In the genomic region with DNA sequence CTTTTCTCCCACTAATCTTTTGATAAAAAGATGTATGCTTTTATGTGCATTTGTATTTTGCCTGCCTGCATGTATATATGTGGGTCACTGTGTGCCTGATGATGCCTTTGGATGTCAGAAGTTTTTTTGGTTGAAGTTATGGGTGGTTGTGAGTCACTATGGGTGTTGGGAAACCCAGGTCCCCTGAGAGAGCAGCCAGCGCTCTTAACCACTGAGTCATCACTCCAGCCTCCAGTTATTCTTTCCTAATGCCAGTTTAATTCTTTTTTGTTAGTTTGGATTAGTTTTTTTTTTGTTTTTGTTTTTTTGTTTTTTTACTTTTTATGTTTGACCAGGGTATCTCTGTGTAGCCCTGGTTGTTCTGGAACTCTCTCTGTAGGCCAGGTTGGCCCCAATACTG, we compare ENCODE assay signal across 8 mouse cellular contexts. TPM values are rescaled to one million over a fixed set of nuclear protein-coding genes. Genes with fewer than 3 reads are reported as not detected.
A peak's percentile ranks its signal among the peaks of the same experiment; 100 is the strongest.
DNase-seq lines count a peak whose midpoint lies in the region; ATAC-seq and TF ChIP-seq lines count a peak whose summit lies in the region.

No protein-coding gene starts in this region.

- H3K9me3 ChIP-seq in heart, embryonic 16.5 days (replicated peaks; ENCODE audit: control insufficient read depth, low read length), result no peaks in the 10 kb centered on the region
- H3K9me3 ChIP-seq in midbrain, embryonic 12.5 days, result no peaks in the 10 kb centered on the region

- H3K4me1 ChIP-seq in bone marrow macrophage, adult 2 months (ENCODE audit: control insufficient read depth, insufficient read depth, low read length), result peaks cover 18% of the 10 kb centered on the region
- peaks cover 10% of the 10 kb centered on the region for H3K4me1 ChIP-seq in heart, embryonic 16.5 days (ENCODE audit: control insufficient read depth, insufficient read depth, low read length)
- peaks cover 16% of the 10 kb centered on the region for H3K4me1 ChIP-seq in midbrain, embryonic 12.5 days

- TF ChIP-seq CTCF in bone marrow macrophage, adult 2 months (IDR thresholded peaks at IDR 0.05; ENCODE audit: low read depth, low read length), result no peak

- peak overlapping the region; percentile 28; the same call in 1 of the 2 replicates for H3K27ac ChIP-seq in bone marrow macrophage, adult 2 months (ENCODE audit: insufficient read depth, low read depth, low read length)
- H3K27ac ChIP-seq in heart, embryonic 16.5 days (ENCODE audit: low read length), result peak overlapping the region; percentile 67; the same call in 1 of the 2 replicates
- peak overlapping the region; percentile 68; the same call in 1 of the 2 replicates for H3K27ac ChIP-seq in midbrain, embryonic 12.5 days (replicated peaks)

- 55% methylated on average over 1 of the region's 1 CpGs for WGBS in heart, embryonic 16.5 days
- WGBS in midbrain, embryonic 12.5 days, result 81% methylated on average over 1 of the region's 1 CpGs

- H3K27me3 ChIP-seq in heart, embryonic 16.5 days (ENCODE audit: control insufficient read depth, insufficient read depth, low read length), result no peaks in the 10 kb centered on the region
- H3K27me3 ChIP-seq in midbrain, embryonic 12.5 days, result no peaks in the 10 kb centered on the region

- ATAC-seq in heart, embryonic 16.5 days (replicated peaks; ENCODE audit: extremely low read depth, insufficient read depth, low FRiP score), result no peak
- no peak for ATAC-seq in midbrain, embryonic 12.5 days (ENCODE audit: low FRiP score, low read depth)

- H3K9ac ChIP-seq in heart, embryonic 16.5 days (ENCODE audit: low read length), result 0 out of 2 replicates have a peak overlapping the region, but pooled peaks have one; percentile 9
- no peak overlapping the region for H3K9ac ChIP-seq in midbrain, embryonic 12.5 days (replicated peaks)

- DNase-seq in lung, adult 18-20 months, result peak; percentile 62 to 65
- DNase-seq in lung, postnatal 10 days, result no peak
- no peak for DNase-seq in thymus, adult 18-20 months
- no peak for DNase-seq in right cerebral cortex, postnatal 36 days (ENCODE audit: low spot score in 2 of 2)
- no peak for DNase-seq in cerebellum, postnatal 25 days

- H3K4me3 ChIP-seq in bone marrow macrophage, adult 2 months (ENCODE audit: insufficient read depth, low read length), result no peak overlapping the region
- H3K4me3 ChIP-seq in heart, embryonic 16.5 days (ENCODE audit: low read length), result no peak overlapping the region
- H3K4me3 ChIP-seq in midbrain, embryonic 12.5 days, result no peak overlapping the region

- no peak overlapping the region for H3K4me2 ChIP-seq in heart, embryonic 16.5 days (ENCODE audit: low read depth, low read length)
- H3K4me2 ChIP-seq in midbrain, embryonic 12.5 days (replicated peaks), result no peak overlapping the region

- no peaks in the 10 kb centered on the region for H3K36me3 ChIP-seq in heart, embryonic 16.5 days (ENCODE audit: control insufficient read depth, insufficient read depth)
- no peaks in the 10 kb centered on the region for H3K36me3 ChIP-seq in midbrain, embryonic 12.5 days

- TF ChIP-seq POLR2A in bone marrow macrophage, adult 2 months (IDR thresholded peaks at IDR 0.05; ENCODE audit: borderline replicate concordance, low read depth, low read length), result no peak

RNA-seq across cellular contexts. Expression of a gene that starts 5.5 kb away (rescaled TPM):
- polyA plus RNA-seq in bone marrow macrophage, adult 2 months (2012; ENCODE audit: insufficient read depth, insufficient read length, missing spikeins), result 2.9 TPM in 2 replicates
- 5.4 and 6.5 TPM in 2 replicates for polyA plus RNA-seq in heart, embryonic 16.5 days (2015; fragmentation: Nextera tagmentation; extraction: Ambion mirVana)
- 5.6 and 6.5 TPM in 2 replicates for polyA plus RNA-seq in midbrain, embryonic 12.5 days (2016; fragmentation: Nextera tagmentation; extraction: Ambion mirVana)

RNA-seq across cellular contexts. Expression of a gene that starts 59.6 kb away (rescaled TPM):
- polyA plus RNA-seq in bone marrow macrophage, adult 2 months (2012; ENCODE audit: insufficient read depth, insufficient read length, missing spikeins), result not detected in 2 replicates
- polyA plus RNA-seq in heart, embryonic 16.5 days (2015; fragmentation: Nextera tagmentation; extraction: Ambion mirVana), result 0.17 and 0.30 TPM in 2 replicates
- polyA plus RNA-seq in midbrain, embryonic 12.5 days (2016; fragmentation: Nextera tagmentation; extraction: Ambion mirVana), result 62.1 and 74.7 TPM in 2 replicates

Comparison
In these comparisons a context has a peak if more than half of its experiments do, and no peak if none do; other contexts are left out.
1. DNase-seq: peak in lung, adult 18-20 months (2 of 2); none in lung, postnatal 10 days (single experiment), thymus, adult 18-20 months (0 of 2), right cerebral cortex, postnatal 36 days (0 of 2) and cerebellum, postnatal 25 days (0 of 2).
2. RNA of a gene that starts 59.6 kb away (polyA plus RNA-seq): 62.1 to 74.7 TPM in midbrain, embryonic 12.5 days; 0.17 to 0.30 TPM in heart, embryonic 16.5 days and not detected in bone marrow macrophage, adult 2 months; every median in the first group is over 10 times any median in the second.
3. Peak in every context shown above with its lines, with median percentiles within 50 percentile points of each other: H3K27ac ChIP-seq.